24 mouse cellular contexts compared by ENCODE assay signal in genomic region chr15:12678540-12679112, GRCm38 (mm10).
"Had no signal": no experiment of that assay in that cellular context is flagged by ENCODE, and none has a peak within 500 bp of the region (broad histone marks: within the 10 kb centered on the region; RNA-seq: fewer than 3 reads in every experiment).

No protein-coding gene starts in this region.

- H3K4me2 ChIP-seq: limb, embryonic 13.5 days; liver, embryonic 12.5 days; liver, embryonic 15.5 days; lung, embryonic 15.5 days; midbrain, embryonic 13.5 days; neural tube, embryonic 13.5 days had no signal

- H3K9ac ChIP-seq: limb, embryonic 13.5 days; liver, embryonic 12.5 days; liver, embryonic 15.5 days; lung, embryonic 15.5 days; midbrain, embryonic 13.5 days; neural tube, embryonic 13.5 days had no signal

- H3K9me3 ChIP-seq: limb, embryonic 10.5 days; limb, embryonic 13.5 days; liver, embryonic 12.5 days; liver, embryonic 15.5 days; lung, embryonic 15.5 days; midbrain, embryonic 10.5 days; midbrain, embryonic 13.5 days; neural tube, embryonic 13.5 days had no signal

- H3K4me1 ChIP-seq: liver, embryonic 15.5 days; midbrain, embryonic 13.5 days; neural tube, embryonic 13.5 days had no signal

- DNase-seq: kidney, adult 2 months; kidney, postnatal 25 days; layer of hippocampus, adult 9-11 months; liver; lung, postnatal 36 days; retina, postnatal 1 day; right cerebral cortex, postnatal 25 days; thymus, adult 2 months; thymus, postnatal 14 days; thymus, postnatal 4 days had no signal

- H3K4me3 ChIP-seq: layer of hippocampus, adult 2 months; limb, embryonic 10.5 days; limb, embryonic 13.5 days; liver, embryonic 12.5 days; liver, embryonic 15.5 days; lung, embryonic 15.5 days; megakaryocyte, embryonic 14.5 days; midbrain, embryonic 10.5 days; midbrain, embryonic 13.5 days; myocyte; neural tube, embryonic 13.5 days had no signal

- H3K27ac ChIP-seq: kidney, postnatal 0 days; layer of hippocampus, adult 2 months; limb, embryonic 10.5 days; limb, embryonic 13.5 days; liver, embryonic 12.5 days; liver, embryonic 15.5 days; lung, embryonic 15.5 days; midbrain, embryonic 10.5 days; midbrain, embryonic 13.5 days; neural tube, embryonic 13.5 days; stomach, postnatal 0 days had no signal

- ATAC-seq: liver, embryonic 12.5 days; midbrain, embryonic 13.5 days; midbrain, embryonic 16.5 days had no signal

- H3K27me3 ChIP-seq: liver, embryonic 12.5 days; liver, embryonic 15.5 days; lung, embryonic 15.5 days; midbrain, embryonic 13.5 days; neural tube, embryonic 13.5 days had no signal

- H3K36me3 ChIP-seq: limb, embryonic 10.5 days; limb, embryonic 13.5 days; liver, embryonic 12.5 days; liver, embryonic 15.5 days; lung, embryonic 15.5 days; midbrain, embryonic 10.5 days; midbrain, embryonic 13.5 days; neural tube, embryonic 13.5 days had no signal
